Mouse (Mus musculus): ENCODE measurements around the gene Tcf7l2.
A peak's percentile ranks its signal among the peaks of the same experiment; 100 is the strongest.

Tcf7l2 gene

GRCm38 (mm10) chr19:55759006-55759405 is 17.4 kb downstream of the Tcf7l2 start:
- DNase-seq, result no peak

- no peak for DNase-seq
These were observed 19.5 kb downstream of the Tcf7l2 start for GRCm38 (mm10) chr19:55761086-55761485.

- no peak for DNase-seq
These were observed 20.6 kb downstream of the Tcf7l2 start for GRCm38 (mm10) chr19:55762187-55762586.

- no peak for DNase-seq
These were observed 24.2 kb downstream of the Tcf7l2 start for GRCm38 (mm10) chr19:55765814-55766213.

- no peak for DNase-seq
These were observed 25.5 kb downstream of the Tcf7l2 start for GRCm38 (mm10) chr19:55767104-55767503.

GRCm38 (mm10) chr19:55767579-55767978 is 26.0 kb downstream of the Tcf7l2 start:
- no peak for DNase-seq

- DNase-seq, result no peak
These were observed 26.6 kb downstream of the Tcf7l2 start for GRCm38 (mm10) chr19:55768246-55768645.

GRCm38 (mm10) chr19:55768889-55769288 is 27.3 kb downstream of the Tcf7l2 start:
- no peak for DNase-seq

GRCm38 (mm10) chr19:55774334-55774733 is 32.7 kb downstream of the Tcf7l2 start:
- no peak for DNase-seq

GRCm38 (mm10) chr19:55774824-55775223 is 33.2 kb downstream of the Tcf7l2 start:
- DNase-seq, result no peak

- DNase-seq, result peak; percentile 2
These were observed 38.3 kb downstream of the Tcf7l2 start for GRCm38 (mm10) chr19:55779871-55780270.

- no peak for DNase-seq
These were observed 39.5 kb downstream of the Tcf7l2 start for GRCm38 (mm10) chr19:55781087-55781486.

GRCm38 (mm10) chr19:55781681-55782080 is 40.1 kb downstream of the Tcf7l2 start:
- DNase-seq, result no peak

- no peak for DNase-seq
These were observed 43.3 kb downstream of the Tcf7l2 start for GRCm38 (mm10) chr19:55784796-55785418.

- DNase-seq, result no peak
These were observed 45.8 kb downstream of the Tcf7l2 start for GRCm38 (mm10) chr19:55787420-55787819.

GRCm38 (mm10) chr19:55788285-55788904 is 46.8 kb downstream of the Tcf7l2 start:
- DNase-seq, result no peak

- no peak for DNase-seq
These were observed 47.3 kb downstream of the Tcf7l2 start for GRCm38 (mm10) chr19:55788905-55789295.

- DNase-seq, result no peak
These were observed 48.2 kb downstream of the Tcf7l2 start for GRCm38 (mm10) chr19:55789838-55790237.

- no peak for DNase-seq
These were observed 49.7 kb downstream of the Tcf7l2 start for GRCm38 (mm10) chr19:55791293-55791692.

- no peak for DNase-seq
These were observed 50.3 kb downstream of the Tcf7l2 start for GRCm38 (mm10) chr19:55791886-55792285.

- no peak for DNase-seq
These were observed 51.0 kb downstream of the Tcf7l2 start for GRCm38 (mm10) chr19:55792571-55792970.

- no peak for DNase-seq
These were observed 51.4 kb downstream of the Tcf7l2 start for GRCm38 (mm10) chr19:55793029-55793428.

- DNase-seq, result no peak
These were observed 52.8 kb downstream of the Tcf7l2 start for GRCm38 (mm10) chr19:55794194-55794945.

GRCm38 (mm10) chr19:55794946-55795340 is 53.3 kb downstream of the Tcf7l2 start:
- no peak for DNase-seq
